Mouse (Mus musculus): Measurements from ENCODE around the gene Col6a1.
A peak's percentile ranks its signal among the peaks of the same experiment; 100 is the strongest.

Gene Col6a1

DNA sequence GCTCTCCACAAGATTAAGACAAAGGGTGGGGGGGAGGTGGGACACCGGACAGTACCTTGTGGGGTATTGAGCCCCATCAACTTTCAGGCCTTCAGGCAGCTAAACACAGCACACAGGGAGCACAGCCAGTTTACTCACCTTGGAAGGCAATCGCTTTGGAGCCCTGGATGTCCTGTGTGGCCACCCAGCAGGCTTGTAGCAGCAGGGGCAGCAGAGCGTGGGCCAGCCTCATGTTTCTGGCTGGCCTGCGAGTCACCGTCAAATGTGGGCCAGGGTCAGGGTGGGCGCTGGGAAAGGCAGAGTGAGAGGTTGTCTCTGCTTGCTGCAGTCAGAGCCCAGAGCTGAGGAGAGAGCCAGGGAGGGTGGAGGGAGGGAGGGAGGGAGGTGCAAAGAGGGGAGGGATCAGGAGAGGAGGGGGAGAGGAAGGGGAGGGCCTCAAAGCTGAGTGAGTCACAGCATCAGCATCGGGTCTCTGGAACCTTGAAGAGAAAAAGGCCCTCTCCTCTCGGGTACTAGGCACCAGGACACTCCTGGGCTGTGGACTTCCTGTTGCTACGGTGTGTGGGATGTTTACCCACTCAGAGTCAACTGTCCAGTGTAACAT lies at the start of gene Col6a1:
Col6a1 (minus strand) TSS at position 487 of the 604 bp plus-strand sequence.
- no peak for DNase-seq (ENCODE audit: low read depth, low spot score)

DNA sequence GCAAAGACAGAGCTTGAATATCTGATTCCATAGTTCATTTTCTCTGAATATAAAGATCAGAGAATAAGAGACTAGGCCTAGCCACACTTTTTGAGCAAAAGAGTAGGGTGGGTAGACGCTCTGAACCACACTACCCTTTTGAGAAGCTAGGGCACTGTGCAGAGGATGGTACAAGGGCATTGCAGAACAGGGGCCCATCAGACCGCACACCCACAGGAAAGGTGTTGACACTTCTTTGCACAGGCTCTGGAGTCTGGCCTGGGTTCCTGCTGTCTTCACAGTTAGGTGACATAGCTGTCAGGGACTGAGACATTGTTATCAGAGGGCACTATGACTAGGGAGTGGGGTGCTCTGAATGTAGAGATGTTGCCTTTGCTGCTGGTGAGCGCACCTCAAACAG lies 45.7 kb upstream of the Col6a1 start:
- DNase-seq (ENCODE audit: low read depth, low spot score): no peak

DNA sequence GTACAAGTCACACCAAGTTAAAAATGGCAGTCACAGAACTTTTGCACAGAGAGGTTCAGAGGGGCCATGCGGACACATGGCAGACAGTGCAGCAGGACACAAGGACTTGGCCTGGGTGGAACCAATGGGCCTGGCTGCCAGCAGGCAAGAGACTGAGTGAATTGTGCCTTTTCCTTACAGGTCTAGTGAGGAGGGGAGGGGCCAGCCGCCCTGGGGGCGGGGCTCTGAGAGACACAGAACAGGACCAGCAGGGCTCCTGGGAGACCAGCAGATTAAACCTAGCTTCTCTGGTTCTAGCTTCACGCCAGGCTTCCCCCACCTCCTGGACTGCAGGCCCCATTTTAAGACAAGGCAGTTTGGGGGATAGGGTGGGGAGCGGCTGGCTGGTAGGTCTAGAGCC lies 45.1 kb upstream of the Col6a1 start:
- DNase-seq (ENCODE audit: low read depth, low spot score): no peak

DNA sequence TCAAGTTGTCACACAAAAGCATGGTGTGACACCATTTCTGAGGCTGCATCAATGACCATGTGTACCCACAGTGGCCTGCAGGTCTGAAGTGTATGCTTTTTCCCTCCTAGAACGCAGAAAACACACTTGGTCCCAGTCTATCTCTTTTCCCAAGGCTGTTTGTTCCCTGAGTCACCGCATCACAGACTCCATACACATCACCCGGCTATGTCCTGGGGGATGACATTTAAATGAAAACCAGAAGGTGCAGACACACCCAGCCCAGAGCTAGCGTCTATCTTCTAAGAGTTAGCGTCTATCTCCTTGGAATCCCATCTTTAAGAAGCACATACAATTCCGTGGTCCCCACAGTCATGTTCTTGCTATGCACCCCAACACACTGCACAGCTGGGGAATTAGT lies 43.6 kb upstream of the Col6a1 start:
- DNase-seq (ENCODE audit: low read depth, low spot score): no peak

DNA sequence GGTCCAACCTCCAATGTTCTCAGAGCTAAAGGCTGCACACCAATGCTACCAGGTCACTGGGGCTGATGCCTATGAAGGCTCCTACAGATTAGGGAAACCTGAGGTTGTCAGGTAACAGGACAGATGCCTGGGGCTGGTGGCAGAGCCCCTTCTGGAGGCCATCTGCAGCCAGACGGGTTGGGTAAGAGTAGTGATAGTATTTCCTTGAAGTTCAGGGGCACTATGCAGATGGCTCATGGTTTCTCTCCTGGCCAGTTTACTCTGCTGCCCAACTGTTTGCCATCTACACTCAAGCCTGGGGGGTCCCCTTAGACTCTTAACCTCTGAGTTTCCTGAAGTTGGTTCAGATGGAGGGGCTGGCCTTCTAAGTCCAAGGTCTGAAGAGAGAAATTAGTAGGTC lies 40.2 kb upstream of the Col6a1 start:
- no peak for DNase-seq (ENCODE audit: low read depth, low spot score)

DNA sequence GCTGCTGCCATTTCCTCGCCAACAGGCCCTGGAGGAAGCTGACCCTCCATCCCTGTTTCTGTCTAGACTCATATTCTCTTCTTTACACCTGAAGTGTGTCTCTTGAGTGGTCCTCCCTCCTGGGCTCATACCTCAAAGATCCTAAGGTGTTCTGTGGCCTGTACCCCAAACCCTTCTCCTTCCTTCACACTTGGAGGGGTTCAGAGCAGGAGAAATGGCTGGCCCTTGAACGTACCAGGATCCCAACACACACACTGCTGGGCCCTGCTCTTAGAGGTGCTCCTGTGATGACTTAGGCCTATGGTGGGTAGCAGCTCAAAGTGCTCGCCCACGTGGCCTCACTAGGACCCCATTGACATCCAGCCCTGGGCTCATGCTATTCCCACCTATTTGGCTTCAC lies 39.0 kb upstream of the Col6a1 start:
- no peak for DNase-seq (ENCODE audit: low read depth, low spot score)

DNA sequence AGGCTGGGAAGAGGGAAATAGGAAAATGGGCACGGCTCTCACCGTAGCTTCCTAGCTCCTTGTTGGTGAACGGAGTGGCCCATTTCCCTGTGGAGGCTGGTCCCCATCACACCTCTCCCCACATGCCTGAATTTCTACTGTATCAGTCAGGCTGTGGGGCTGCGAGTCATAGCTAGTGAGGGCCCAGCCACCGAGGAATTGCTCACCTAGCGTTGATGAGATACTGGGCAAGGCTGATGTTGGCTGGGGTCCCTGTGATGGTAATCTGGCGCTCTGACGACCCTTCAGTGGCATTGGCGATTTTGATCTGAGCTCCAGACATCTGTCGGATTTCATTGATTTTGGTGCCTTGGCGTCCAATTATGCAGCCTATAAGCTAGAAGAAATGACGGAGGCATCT lies 37.0 kb upstream of the Col6a1 start:
- DNase-seq (ENCODE audit: low read depth, low spot score): no peak

DNA sequence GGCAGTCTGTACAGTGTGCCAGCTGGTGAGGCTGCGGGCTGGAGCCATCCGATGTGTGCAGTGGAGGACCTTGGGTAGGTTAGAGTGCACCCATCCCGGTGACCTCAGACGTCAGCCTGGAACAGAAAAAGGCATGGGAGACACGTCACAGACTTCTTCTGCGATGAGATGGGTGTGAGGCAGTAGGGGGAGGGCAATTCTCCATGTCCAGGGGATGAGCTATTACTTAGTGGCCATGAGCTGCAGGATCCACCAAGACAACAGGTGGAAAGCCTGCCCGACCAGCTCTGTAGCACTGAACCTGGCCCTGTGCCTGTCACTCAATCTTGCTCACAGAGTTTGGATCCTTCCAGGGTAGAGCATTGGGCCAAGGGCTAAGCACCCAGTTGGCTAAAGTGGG lies 36.4 kb upstream of the Col6a1 start:
- DNase-seq (ENCODE audit: low read depth, low spot score): no peak

DNA sequence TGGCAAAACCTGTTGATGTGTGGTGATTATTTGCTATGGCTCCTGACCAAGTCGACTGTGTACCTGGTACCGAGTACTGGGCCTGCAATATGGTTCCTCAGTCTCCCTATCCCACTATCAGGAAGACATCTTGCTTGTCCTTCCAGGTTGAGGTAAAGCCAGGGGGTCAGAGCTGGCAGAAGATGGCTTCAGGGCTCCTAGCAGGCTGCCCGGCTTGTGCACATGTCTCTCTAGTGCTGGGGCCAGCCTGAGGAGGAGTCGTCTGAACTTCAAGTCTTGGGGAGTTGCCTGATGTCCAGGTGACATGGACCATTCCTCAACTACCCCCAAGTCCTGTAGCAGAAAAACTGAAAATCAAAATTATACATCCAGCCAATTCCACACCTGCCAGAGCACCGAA lies 33.9 kb upstream of the Col6a1 start:
- no peak for DNase-seq (ENCODE audit: low read depth, low spot score)

DNA sequence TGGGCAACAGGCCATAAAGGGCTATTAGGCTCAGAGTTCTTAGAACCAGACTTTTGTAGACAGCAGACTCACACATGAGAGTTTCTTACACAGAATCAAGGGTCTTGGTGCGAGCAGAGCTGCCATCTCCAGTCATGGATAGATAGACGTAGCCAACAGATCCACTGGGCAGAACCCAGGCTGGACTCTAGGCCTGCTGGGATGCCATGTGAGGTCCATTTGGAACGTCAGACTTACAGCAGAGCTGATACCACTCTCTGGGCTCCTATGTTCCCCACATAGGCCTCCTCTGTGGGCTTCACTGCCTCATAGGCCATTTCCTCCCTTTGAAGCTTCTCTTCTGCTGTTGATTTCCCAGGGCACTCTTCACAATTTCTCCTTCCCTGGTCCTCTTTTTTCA lies 27.7 kb upstream of the Col6a1 start:
- DNase-seq (ENCODE audit: low read depth, low spot score): no peak

DNA sequence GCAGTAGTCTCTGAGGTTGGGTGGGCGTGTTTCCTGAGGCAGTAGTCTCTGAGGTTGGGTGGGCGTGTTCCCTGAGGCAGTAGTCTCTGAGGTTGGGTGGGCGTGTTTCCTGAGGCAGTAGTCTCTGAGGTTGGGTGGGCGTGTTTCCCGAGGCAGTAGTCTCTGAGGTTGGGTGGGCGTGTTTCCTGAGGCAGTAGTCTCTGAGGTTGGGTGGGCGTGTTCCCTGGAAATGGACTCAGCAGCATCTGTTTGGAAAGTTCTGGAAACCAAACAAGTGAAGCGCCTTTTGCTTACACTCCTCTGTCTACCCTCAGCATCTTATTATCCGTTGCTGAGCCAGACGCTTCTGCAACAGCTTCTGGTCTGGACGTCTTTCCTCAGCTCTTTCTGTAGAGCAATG lies 18.3 kb upstream of the Col6a1 start:
- peak; percentile 79 for DNase-seq (ENCODE audit: low read depth, low spot score)

DNA sequence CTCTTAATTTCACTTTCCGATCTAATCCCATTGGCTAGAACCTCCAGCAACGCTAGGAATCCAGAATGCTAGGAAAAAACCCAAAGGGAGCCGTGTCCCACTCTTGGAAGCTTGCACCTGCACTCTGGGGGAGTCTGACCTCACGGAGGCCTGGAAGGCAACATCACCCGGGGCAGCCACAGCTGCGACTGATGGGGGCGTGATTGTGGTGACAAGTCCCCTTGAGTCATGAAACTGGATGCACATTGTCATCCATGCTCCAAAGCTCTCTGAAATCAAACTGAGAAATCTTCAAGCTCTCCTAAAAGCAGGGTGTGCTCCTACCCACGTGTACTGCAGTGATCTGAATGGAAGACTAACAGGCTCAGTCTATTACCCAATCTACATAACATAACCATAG lies 10.8 kb upstream of the Col6a1 start:
- DNase-seq (ENCODE audit: low read depth, low spot score): peak; percentile 18

DNA sequence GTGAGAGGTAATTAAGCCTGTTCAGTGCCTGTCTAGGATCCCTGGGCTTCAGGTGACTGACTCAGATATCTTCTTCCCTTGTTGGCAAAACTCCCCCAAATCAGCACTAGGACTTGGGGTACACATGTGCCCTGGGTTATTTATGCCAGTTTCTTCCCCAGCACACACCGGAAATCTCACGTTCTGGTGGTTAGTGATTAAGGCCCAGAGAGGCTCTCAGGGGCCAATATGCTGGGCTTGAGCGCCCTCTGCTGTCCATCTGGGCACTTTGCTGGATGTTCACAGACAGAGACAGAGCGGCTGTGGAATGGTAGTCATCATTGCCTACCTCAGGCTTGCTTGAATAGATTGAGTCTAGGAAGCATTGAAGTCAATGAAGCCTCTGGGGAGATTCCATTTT lies 9.0 kb upstream of the Col6a1 start:
- peak; percentile 46 for DNase-seq (ENCODE audit: low read depth, low spot score)

DNA sequence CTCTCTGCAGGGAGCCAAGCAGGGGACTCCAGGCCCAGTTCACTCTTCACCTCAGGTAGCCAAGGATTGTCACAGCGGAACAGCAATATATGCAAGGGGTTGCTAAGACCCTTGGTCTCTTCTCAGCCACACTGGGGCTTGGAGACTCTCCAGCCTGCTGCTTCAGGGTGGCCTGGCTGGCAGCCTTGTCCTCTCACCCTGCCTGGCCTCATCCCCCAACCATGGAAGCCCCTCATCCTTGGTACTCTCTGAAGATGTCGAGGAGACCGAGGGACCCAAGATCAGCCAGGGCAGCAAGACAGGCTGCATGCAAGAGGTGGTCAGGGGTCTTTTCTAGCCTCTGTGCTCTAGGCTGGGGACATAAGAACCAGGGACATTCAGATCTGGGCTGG lies 7.7 kb upstream of the Col6a1 start:
- no peak for DNase-seq (ENCODE audit: low read depth, low spot score)

DNA sequence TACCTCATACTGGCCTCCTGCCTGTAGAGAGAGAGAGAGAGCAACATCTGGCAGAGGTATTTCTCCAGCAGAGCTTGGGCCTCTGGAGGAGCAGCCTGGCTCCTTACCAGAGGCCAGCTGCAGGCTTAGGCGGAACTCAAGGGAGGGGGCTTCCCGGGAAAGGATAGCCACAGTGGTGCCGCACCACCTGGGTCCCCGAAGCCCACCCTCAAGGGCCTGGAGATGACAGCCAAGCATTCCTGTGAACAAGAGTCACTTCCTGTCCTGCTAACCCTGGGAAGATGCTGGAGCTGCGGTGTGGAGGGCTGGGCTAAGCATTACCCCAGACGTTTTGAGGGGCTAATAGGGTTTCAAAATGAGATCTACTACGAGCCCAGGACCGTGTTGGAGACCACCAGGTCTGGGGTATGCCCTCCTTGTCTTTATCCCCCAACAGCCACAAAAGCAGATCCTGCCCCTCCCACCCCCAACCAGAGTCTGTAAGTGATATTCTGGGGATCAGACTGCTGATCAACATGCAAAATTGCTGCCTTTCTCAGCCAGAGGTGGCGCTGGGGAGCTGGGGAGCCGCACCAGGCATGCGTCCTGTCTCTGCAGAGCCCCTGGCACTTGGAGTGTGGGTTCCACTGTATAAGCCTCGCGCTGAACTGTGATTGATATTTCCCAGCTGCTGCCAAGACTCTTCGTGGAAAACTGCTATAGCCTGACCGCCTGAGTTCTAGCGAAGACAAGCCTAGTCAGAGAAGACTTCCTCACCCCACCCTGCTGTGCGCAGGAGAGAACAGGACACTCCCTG lies 7.1 kb upstream of the Col6a1 start:
- DNase-seq (ENCODE audit: low read depth, low spot score): peak; percentile 40

DNA sequence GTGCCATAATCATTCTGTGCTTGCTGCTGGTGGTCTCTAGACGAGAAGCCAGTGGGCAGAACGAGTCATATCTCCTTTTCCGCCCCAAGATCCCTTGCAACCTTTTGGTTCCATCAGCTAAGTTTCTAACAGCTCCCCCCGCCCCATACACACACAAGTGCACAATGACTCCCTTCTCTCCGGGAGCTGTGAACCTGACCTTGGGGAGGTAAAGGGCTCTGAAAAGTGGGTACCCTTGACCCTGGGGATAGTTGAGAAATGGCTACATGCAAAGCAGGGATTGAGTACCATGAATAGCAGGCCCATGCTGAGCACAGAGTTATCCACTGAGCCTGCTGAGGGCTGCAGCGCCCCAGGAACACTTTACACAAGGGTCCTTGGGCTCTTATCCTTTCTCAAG lies 6.4 kb upstream of the Col6a1 start:
- DNase-seq (ENCODE audit: low read depth, low spot score): no peak

DNA sequence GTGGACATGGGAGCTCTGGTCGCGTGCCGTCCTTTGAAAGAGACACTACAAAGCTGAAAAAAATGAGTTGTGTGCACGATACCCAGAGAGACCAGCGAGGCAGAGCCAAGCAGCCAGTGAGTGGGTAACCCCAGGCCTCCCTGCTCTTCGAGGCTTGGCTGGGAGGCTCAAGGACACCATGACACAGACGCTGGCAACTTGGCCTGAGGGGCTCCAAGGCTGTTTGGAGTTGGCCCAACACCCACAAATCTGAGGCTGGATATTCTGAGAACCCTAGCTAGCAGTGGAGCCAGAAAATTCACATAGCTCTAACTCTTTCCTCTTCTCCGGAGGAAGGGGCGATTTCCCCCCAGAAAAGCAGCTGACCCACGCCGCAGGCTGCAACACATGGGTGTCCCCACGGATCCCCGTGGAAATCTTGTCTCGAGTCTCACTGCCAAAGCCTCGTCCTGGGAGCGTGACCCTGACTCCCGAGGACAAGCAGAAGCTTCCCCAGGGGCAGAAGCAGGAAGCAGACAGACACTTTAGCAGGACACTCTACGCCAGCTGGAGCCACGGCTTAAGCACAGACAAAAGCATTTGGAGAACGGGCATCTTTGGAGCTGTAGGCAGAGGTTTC lies 5.8 kb upstream of the Col6a1 start:
- DNase-seq (ENCODE audit: low read depth, low spot score): no peak

DNA sequence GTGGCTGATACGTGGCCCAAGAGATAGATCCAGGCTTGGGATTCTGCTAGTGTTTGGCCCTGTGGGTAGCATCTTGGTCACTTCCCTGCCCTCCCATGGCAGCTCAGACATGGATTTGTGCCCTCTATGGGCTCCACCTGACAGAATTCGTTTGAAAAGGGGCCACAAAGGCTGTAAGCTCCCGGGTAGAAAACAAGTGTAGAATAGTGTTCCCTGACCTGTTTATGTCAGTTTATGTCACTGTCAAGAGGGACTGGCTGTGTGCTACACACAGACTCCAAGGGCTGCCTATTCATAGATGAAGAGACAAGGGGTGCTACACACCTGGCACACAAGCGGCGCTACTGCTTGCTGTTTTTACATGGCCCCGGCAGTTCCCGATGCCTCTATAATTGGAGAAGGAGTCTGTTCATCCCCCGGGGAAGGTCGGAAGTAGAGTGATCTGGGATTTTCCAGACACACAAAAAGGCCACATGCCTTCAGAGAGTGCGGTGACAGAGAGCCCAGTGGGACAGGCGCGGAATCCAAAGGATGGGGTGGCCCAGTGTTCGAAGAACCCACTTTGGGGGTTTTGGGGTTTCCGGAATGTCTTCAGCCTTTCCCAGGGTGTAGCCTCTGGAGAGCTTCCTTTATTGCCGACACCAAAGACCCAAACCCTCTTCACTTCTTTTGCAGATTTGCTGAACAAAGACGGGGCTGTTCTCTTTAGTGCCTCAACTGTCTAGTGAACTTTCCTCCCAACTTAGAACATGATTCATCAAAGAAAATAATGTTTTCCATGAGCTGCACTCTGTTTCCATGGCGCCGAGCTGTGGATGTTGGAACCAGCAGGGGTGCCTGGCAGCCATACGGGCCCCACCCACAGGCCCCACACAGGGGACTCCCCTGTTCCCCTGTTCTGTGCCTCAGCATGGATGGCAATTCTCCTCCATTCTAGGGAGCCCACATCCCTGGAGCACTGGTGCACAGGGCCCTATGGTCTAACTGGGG lies 4.0 kb upstream of the Col6a1 start:
- peak; percentile 58 for DNase-seq (ENCODE audit: low read depth, low spot score)

DNA sequence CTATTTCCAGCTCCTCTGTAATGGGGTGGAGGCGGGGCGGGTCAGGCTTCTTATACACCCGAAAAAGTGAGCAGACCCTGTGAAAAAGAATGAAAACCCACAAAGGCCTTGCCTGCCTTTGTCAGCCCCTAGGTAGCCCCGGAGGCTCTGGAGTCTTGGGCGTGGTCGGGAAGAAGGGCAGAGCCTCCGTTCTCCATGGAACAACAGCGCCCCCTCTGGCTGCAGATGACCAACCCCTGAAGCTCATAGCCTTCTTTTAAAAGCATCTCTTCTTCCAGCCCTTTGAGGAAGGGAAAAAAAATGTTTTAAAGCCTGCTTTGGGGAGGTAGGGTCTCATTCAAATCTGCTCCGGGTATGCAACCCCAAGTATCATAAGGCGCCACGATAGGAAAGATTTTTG lies 2.4 kb upstream of the Col6a1 start:
- peak; percentile 24 for DNase-seq (ENCODE audit: low read depth, low spot score)

DNA sequence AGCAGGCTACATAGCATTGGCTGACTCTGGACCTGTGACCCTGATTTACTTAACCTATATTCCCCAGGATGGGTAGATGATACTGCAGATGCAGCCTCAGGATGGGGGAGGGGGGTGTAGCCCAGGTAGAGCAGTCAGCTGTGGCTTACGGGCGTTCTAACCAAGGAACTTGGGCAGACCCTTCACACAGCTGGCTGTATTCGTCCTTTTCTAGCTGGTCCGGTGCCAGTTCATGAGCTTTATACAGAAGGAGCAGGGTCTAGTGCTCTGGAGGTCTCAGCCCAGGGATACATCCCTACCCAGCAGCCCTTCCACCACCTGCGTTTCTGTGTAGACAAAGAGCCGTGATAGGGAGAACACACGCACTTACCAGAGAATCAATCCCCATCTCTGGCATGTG lies 1.3 kb upstream of the Col6a1 start:
- DNase-seq (ENCODE audit: low read depth, low spot score): no peak

DNA sequence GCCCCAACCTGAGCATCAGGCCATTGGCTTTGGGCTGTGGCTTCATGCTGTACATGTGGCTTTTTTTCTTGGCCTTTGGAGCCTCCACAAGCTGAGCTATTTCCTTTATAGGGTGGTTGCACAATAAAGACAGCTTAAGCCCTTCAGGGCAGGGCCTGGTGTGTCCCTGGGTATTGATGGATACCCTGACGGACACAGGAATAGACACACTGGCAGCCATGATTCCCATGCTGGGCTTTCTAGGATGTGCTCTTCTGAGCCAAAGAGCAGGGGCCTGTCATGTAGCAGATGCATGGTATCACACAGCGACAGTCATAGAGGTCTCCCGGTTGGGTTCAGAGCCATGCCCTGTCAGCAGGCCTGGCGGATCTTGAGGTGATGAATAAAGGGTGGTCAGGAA lies 898 bp upstream of the Col6a1 start:
- DNase-seq (ENCODE audit: low read depth, low spot score): no peak

DNA sequence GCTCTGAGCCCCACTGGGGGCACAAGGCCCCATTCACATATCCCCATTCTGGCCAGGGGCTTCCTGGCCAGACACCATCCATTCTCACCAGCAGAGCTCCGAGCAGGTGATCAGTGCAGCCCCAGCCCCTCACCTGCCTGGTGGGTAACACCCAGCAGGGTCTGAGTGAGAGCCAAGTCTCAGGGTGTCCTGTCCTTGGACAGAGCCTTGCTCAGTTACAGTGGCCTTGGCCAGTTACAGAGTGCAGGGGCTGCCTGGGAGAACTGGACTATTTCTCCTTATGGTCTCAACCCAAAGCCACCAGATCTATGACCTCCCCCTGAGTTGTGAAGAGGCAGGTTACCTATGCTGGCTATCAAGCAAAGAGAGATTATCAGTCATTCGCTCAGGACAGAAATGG lies 871 bp downstream of the Col6a1 start:
- DNase-seq (ENCODE audit: low read depth, low spot score): no peak
